Mouse (Mus musculus) cortical plate, adult 2 months (tissue): ENCODE measurements around the gene Tmem115.

Source experiments
- CTCF ChIP-seq: fragments of 200-500 bp; IDR thresholded peaks from 2 replicates; pipeline ENCODE4 v1.5.1; 2011; ENCODE audit warnings: mild to moderate bottlenecking, control low read depth, low read length; ENCODE audit not compliant: insufficient read depth; ENCODE audit errors: extremely low read depth
- POLR2A ChIP-seq: fragments of 200-500 bp; IDR thresholded peaks from 2 replicates; pipeline ENCODE4 v1.6.1; 2011; ENCODE audit warnings: mild to moderate bottlenecking, low read length, control low read depth; ENCODE audit not compliant: insufficient read depth; ENCODE audit errors: extremely low read depth

- TF ChIP-seq CTCF = no peak
- no peak for TF ChIP-seq POLR2A
Observed at GRCm38 (mm10) chr9:107550491-107551116, 16.9 kb downstream of the Tmem115 start.
